Mouse (Mus musculus): ENCODE results near the gene Usp2.

The Usp2 gene

GRCm38 (mm10) chr9:44066785-44067225 is at the start of gene Usp2:
Gene Usp2 (plus strand): TSS chr9:44067021.
- DNase-seq (ENCODE audit: low spot score) = peak; percentile 97

- no peak for DNase-seq (ENCODE audit: low spot score)
Measured at GRCm38 (mm10) chr9:44017846-44018245, 49.0 kb upstream of the Usp2 start.

GRCm38 (mm10) chr9:44020001-44020400 is 46.8 kb upstream of the Usp2 start:
- no peak for DNase-seq (ENCODE audit: low spot score)

GRCm38 (mm10) chr9:44022100-44022847 is 44.5 kb upstream of the Usp2 start:
- no peak for DNase-seq (ENCODE audit: low spot score)

- DNase-seq (ENCODE audit: low spot score) = no peak
Measured at GRCm38 (mm10) chr9:44024096-44024495, 42.7 kb upstream of the Usp2 start.

GRCm38 (mm10) chr9:44029580-44030236 is 37.1 kb upstream of the Usp2 start:
- no peak for DNase-seq (ENCODE audit: low spot score)

- no peak for DNase-seq (ENCODE audit: low spot score)
Measured at GRCm38 (mm10) chr9:44030646-44031045, 36.2 kb upstream of the Usp2 start.

GRCm38 (mm10) chr9:44031079-44031478 is 35.7 kb upstream of the Usp2 start:
- no peak for DNase-seq (ENCODE audit: low spot score)

- DNase-seq (ENCODE audit: low spot score) = no peak
Measured at GRCm38 (mm10) chr9:44031946-44032345, 34.9 kb upstream of the Usp2 start.

- DNase-seq (ENCODE audit: low spot score) = no peak
Measured at GRCm38 (mm10) chr9:44033317-44033716, 33.5 kb upstream of the Usp2 start.

- no peak for DNase-seq (ENCODE audit: low spot score)
Measured at GRCm38 (mm10) chr9:44033957-44034727, 32.7 kb upstream of the Usp2 start.

GRCm38 (mm10) chr9:44037106-44037505 is 29.7 kb upstream of the Usp2 start:
- DNase-seq (ENCODE audit: low spot score) = no peak

GRCm38 (mm10) chr9:44041511-44042395 is 25.1 kb upstream of the Usp2 start:
- no peak for DNase-seq (ENCODE audit: low spot score)

GRCm38 (mm10) chr9:44042396-44042680 is 24.5 kb upstream of the Usp2 start:
- no peak for DNase-seq (ENCODE audit: low spot score)

- DNase-seq (ENCODE audit: low spot score) = no peak
Measured at GRCm38 (mm10) chr9:44042836-44043707, 23.7 kb upstream of the Usp2 start, which contains the start of gene Thy1. Gene Thy1 (plus strand): TSS chr9:44043384.

GRCm38 (mm10) chr9:44043708-44044425 is 23.0 kb upstream of the Usp2 start:
- no peak for DNase-seq (ENCODE audit: low spot score)

GRCm38 (mm10) chr9:44044426-44045157 is 22.2 kb upstream of the Usp2 start:
- no peak for DNase-seq (ENCODE audit: low spot score)

GRCm38 (mm10) chr9:44045158-44045883 is 21.5 kb upstream of the Usp2 start:
- no peak for DNase-seq (ENCODE audit: low spot score)

GRCm38 (mm10) chr9:44045884-44046272 is 20.9 kb upstream of the Usp2 start:
- DNase-seq (ENCODE audit: low spot score) = no peak
